In genomic region chr6:45026011-45026682, GRCm38 (mm10) we compare ENCODE assay signal across 10 mouse cellular contexts. TPM values are rescaled to one million over a fixed set of nuclear protein-coding genes. Genes with fewer than 3 reads are reported as not detected.
DNase-seq lines count a peak whose midpoint lies in the region; ATAC-seq and TF ChIP-seq lines count a peak whose summit lies in the region.
"Had no signal": no experiment of that assay in that cellular context is flagged by ENCODE, and none has a peak within 500 bp of the region (broad histone marks: within the 10 kb centered on the region; RNA-seq: fewer than 3 reads in every experiment).

No protein-coding gene starts in this region.

- intact Hi-C loops in heart, adult 2 months (cut with DNase I): loop anchor here (2.0 to 5.0 kb wide), 3 partner anchors 934 to 1629 kb away; no protein-coding TSS in a partner anchor

- no peak overlapping the region for H3K27ac ChIP-seq in heart, adult 2 months
- H3K27ac ChIP-seq in heart, embryonic 10.5 days: no peak overlapping the region
- no peak overlapping the region for H3K27ac ChIP-seq in midbrain, embryonic 12.5 days (replicated peaks)
- H3K27ac ChIP-seq: heart, embryonic 13.5 days had no signal

- in situ Hi-C loops in Patski (cut with MboI; ENCODE audit: low pct_unique_long_range_greater_than_20kb): loop anchor here (5.0 to 25.0 kb wide), 2 partner anchors 1339 to 1664 kb away; no protein-coding TSS in a partner anchor

- H3K9ac ChIP-seq in heart, adult 2 months (ENCODE audit: low read depth, low read length): no peak overlapping the region
- no peak overlapping the region for H3K9ac ChIP-seq in midbrain, embryonic 12.5 days (replicated peaks)
- H3K9ac ChIP-seq: heart, embryonic 13.5 days had no signal

- no peak overlapping the region for H3K4me3 ChIP-seq in heart, adult 2 months
- H3K4me3 ChIP-seq in heart, embryonic 10.5 days: no peak overlapping the region
- H3K4me3 ChIP-seq in midbrain, embryonic 12.5 days: no peak overlapping the region
- H3K4me3 ChIP-seq: heart, embryonic 13.5 days had no signal

- ATAC-seq in Patski: peak; percentile 62
- peak; percentile 76 to 86 for ATAC-seq in hematopoietic stem cell, adult 5-6 weeks (replicated peaks in 1 of 2; ENCODE audit: insufficient read depth in 1 of 2, low FRiP score in 2 of 2, low TSS enrichment in 1 of 2, low read depth in 1 of 2, poor library complexity in 2 of 2, severe bottlenecking in 2 of 2)
- ATAC-seq in midbrain, embryonic 12.5 days (ENCODE audit: low FRiP score, low read depth): peak; percentile 90

- no peaks in the 10 kb centered on the region for H3K9me3 ChIP-seq in heart, embryonic 10.5 days
- H3K9me3 ChIP-seq in midbrain, embryonic 12.5 days: no peaks in the 10 kb centered on the region
- H3K9me3 ChIP-seq: heart, embryonic 13.5 days had no signal

- no peaks in the 10 kb centered on the region for H3K36me3 ChIP-seq in heart, adult 2 months (ENCODE audit: control insufficient read depth, insufficient read depth, low read length)
- H3K36me3 ChIP-seq in heart, embryonic 10.5 days: no peaks in the 10 kb centered on the region
- H3K36me3 ChIP-seq in midbrain, embryonic 12.5 days: no peaks in the 10 kb centered on the region
- H3K36me3 ChIP-seq: heart, embryonic 13.5 days had no signal

- H3K27me3 ChIP-seq in heart, adult 2 months (ENCODE audit: control insufficient read depth, insufficient read depth, low read length): no peaks in the 10 kb centered on the region
- no peaks in the 10 kb centered on the region for H3K27me3 ChIP-seq in heart, embryonic 10.5 days (ENCODE audit: insufficient read depth, poor library complexity, severe bottlenecking)
- H3K27me3 ChIP-seq in Patski: peaks cover 10% of the 10 kb centered on the region
- H3K27me3 ChIP-seq in midbrain, embryonic 12.5 days: no peaks in the 10 kb centered on the region
- H3K27me3 ChIP-seq: heart, embryonic 13.5 days had no signal

- CTCF ChIA-PET in Patski (lab: Charles Lee): interaction anchor here (1.1 to 1.2 kb wide), 2 partner anchors 10 to 1341 kb away, joined by 3 to 4 read pairs; no protein-coding TSS in a partner anchor

- H3K4me2 ChIP-seq in midbrain, embryonic 12.5 days (replicated peaks): no peak overlapping the region
- H3K4me2 ChIP-seq: heart, embryonic 13.5 days had no signal

- WGBS in heart, adult 2 months: 20% methylated on average over 9 of the region's 9 CpGs
- 28% methylated on average over 9 of the region's 9 CpGs for WGBS in heart, embryonic 10.5 days
- 29% methylated on average over 9 of the region's 9 CpGs for WGBS in midbrain, embryonic 12.5 days

- H3K79me2 ChIP-seq in heart, adult 2 months (replicated peaks; ENCODE audit: control insufficient read depth, insufficient read depth, low read length): no peaks in the 10 kb centered on the region

- DNase-seq in heart, adult 2 months: no peak
- no peak for DNase-seq in heart, embryonic 10.5 days (ENCODE audit: low spot score)
- DNase-seq in Patski (ENCODE audit: low read depth, low spot score): no peak
- DNase-seq in cerebellum, postnatal 36 days: peak; percentile 46 to 61
- peak; percentile 5 to 29 for DNase-seq in layer of hippocampus, adult 8-10 months (ENCODE audit: low spot score in 2 of 2)
- DNase-seq in gastrocnemius, adult 8-10 months (ENCODE audit: low spot score in 2 of 2): no peak

- peak; percentile 74 for TF ChIP-seq CTCF in heart, adult 2 months (IDR thresholded peaks at IDR 0.05)
- peak; percentile 66 for TF ChIP-seq CTCF in Patski (IDR thresholded peaks at IDR 0.05)

- H3K4me1 ChIP-seq in heart, adult 2 months (ENCODE audit: control insufficient read depth, insufficient read depth, low read length): no peaks in the 10 kb centered on the region
- no peaks in the 10 kb centered on the region for H3K4me1 ChIP-seq in heart, embryonic 10.5 days
- H3K4me1 ChIP-seq in midbrain, embryonic 12.5 days: no peaks in the 10 kb centered on the region
- H3K4me1 ChIP-seq: heart, embryonic 13.5 days had no signal

- TF ChIP-seq POLR2A in heart, adult 2 months (IDR thresholded peaks at IDR 0.05; ENCODE audit: insufficient read depth, low read depth, low read length): no peak

- POLR2A ChIA-PET in Patski (lab: Charles Lee): interaction anchor here (0.8 kb wide), 1 partner anchor 275 kb away, joined by 3 read pairs; no protein-coding TSS in a partner anchor

- TF ChIP-seq EP300 in heart, adult 2 months (IDR thresholded peaks at IDR 0.05; ENCODE audit: insufficient read depth, low read depth, low read length): no peak

RNA-seq across cellular contexts. Expression of gene Cntnap2, which starts 33.0 kb away (rescaled TPM):
- total RNA-seq in heart, adult 2 months (2021): not detected
- polyA plus RNA-seq in heart, adult 2 months (2012; rRNA removed): 0.02 TPM in 1 of 2 replicates, not detected in the other
- 0.79 and 1.4 TPM in 2 replicates for polyA plus RNA-seq in heart, embryonic 10.5 days (2016; fragmentation: Nextera tagmentation; extraction: Ambion mirVana)
- 0.01 TPM for polyA plus RNA-seq in Patski (2021)
- total RNA-seq in hematopoietic stem cell, adult 5-6 weeks (2017): not detected in 2 replicates
- 100 to 1,000 TPM in 3 of 4 experiments, 10 to 100 TPM in 1; 99.5 to 119 (median 107) TPM for total RNA-seq in layer of hippocampus, adult 8-10 months (2022)
- polyA plus RNA-seq in midbrain, embryonic 12.5 days (2016; fragmentation: Nextera tagmentation; extraction: Ambion mirVana): 41.7 and 52.6 TPM in 2 replicates
- total RNA-seq in gastrocnemius, adult 8-10 months (2022): 1 to 10 TPM; 4.4 to 9.3 (median 6.0) TPM
- total RNA-seq: neutrophil, adult 5-6 weeks had no signal

Comparison
In these comparisons a context has a peak if more than half of its experiments do, and no peak if none do; other contexts are left out.
1. DNase-seq: peak in cerebellum, postnatal 36 days (2 of 2) and layer of hippocampus, adult 8-10 months (2 of 2); none in heart, adult 2 months (0 of 2), heart, embryonic 10.5 days (single experiment), Patski (single experiment) and gastrocnemius, adult 8-10 months (0 of 2).
2. RNA of gene Cntnap2, which starts 33.0 kb away (total RNA-seq): 99.5 to 119 TPM in layer of hippocampus, adult 8-10 months; 4.4 to 9.3 TPM in gastrocnemius, adult 8-10 months, not detected in heart, adult 2 months and not detected in hematopoietic stem cell, adult 5-6 weeks; every median in the first group is over 4 times any median in the second.
3. Peak in every context shown above with its lines, with median percentiles within 50 percentile points of each other: ATAC-seq.